Mouse (Mus musculus): ENCODE data around the gene Gm15737. TPM values are rescaled to one million over a fixed set of nuclear protein-coding genes. Genes with fewer than 3 reads are reported as not detected.
A peak's percentile ranks its signal among the peaks of the same experiment; 100 is the strongest.

The Gm15737 gene
- total RNA-seq, 2 experiments from 2014 or later: 0.36 to 0.37 TPM

- no peak for DNase-seq
- intact Hi-C loops (cut with DNase I): loop anchor here (5.0 to 10.0 kb wide), 3 partner anchors 85 to 672 kb away; no protein-coding TSS in a partner anchor
Observed at GRCm38 (mm10) chr6:92872766-92873165, 3.6 kb downstream of the Gm15737 start.

GRCm38 (mm10) chr6:92874854-92875253 lies 5.7 kb downstream of the Gm15737 start:
- intact Hi-C loops (cut with DNase I): loop anchor here (2.0 to 10.0 kb wide), 4 partner anchors 68 to 670 kb away; partner anchors contain the start of gene Adamts9
- DNase-seq: peak; percentile 30 to 41

GRCm38 (mm10) chr6:92875340-92875739 lies 6.2 kb downstream of the Gm15737 start:
- no peak for DNase-seq
- intact Hi-C loops (cut with DNase I): loop anchor here (2.0 to 10.0 kb wide), 3 partner anchors 67 to 669 kb away; partner anchors contain the start of gene Adamts9

- intact Hi-C loops (cut with DNase I): loop anchor here (10.0 kb wide), 2 partner anchors 569 to 669 kb away; no protein-coding TSS in a partner anchor
- DNase-seq: no peak
Observed at GRCm38 (mm10) chr6:92876121-92876520, 7.0 kb downstream of the Gm15737 start.

- intact Hi-C loops (cut with DNase I): loop anchor here (10.0 kb wide), 2 partner anchors 568 to 668 kb away; no protein-coding TSS in a partner anchor
- DNase-seq: no peak
Observed at GRCm38 (mm10) chr6:92877236-92877635, 8.1 kb downstream of the Gm15737 start.

- intact Hi-C loops (cut with DNase I): loop anchor here (10.0 kb wide), 2 partner anchors 566 to 666 kb away; no protein-coding TSS in a partner anchor
- no peak for DNase-seq
Observed at GRCm38 (mm10) chr6:92878771-92879170, 9.6 kb downstream of the Gm15737 start.

GRCm38 (mm10) chr6:92879700-92880265 lies 10.6 kb downstream of the Gm15737 start:
- intact Hi-C loops (cut with DNase I): loop anchor here (10.0 kb wide), 2 partner anchors 565 to 665 kb away; no protein-coding TSS in a partner anchor
- DNase-seq: no peak

GRCm38 (mm10) chr6:92882446-92882845 lies 13.3 kb downstream of the Gm15737 start:
- no peak for DNase-seq
- intact Hi-C loops (cut with DNase I): no loop called here

GRCm38 (mm10) chr6:92883131-92883900 lies 14.2 kb downstream of the Gm15737 start:
- intact Hi-C loops (cut with DNase I): no loop called here
- DNase-seq: no peak

GRCm38 (mm10) chr6:92891535-92891934 lies 22.4 kb downstream of the Gm15737 start:
- no peak for DNase-seq
- intact Hi-C loops (cut with DNase I): no loop called here

GRCm38 (mm10) chr6:92904037-92904436 lies 34.9 kb downstream of the Gm15737 start:
- DNase-seq: no peak
- intact Hi-C loops (cut with DNase I): no loop called here

GRCm38 (mm10) chr6:92904491-92904890 lies 35.3 kb downstream of the Gm15737 start:
- intact Hi-C loops (cut with DNase I): no loop called here
- DNase-seq: no peak

- intact Hi-C loops (cut with DNase I): no loop called here
Observed at GRCm38 (mm10) chr6:92905922-92906321, 36.8 kb downstream of the Gm15737 start.

GRCm38 (mm10) chr6:92909361-92909760 lies 40.2 kb downstream of the Gm15737 start:
- peak; percentile 26 to 34 for DNase-seq
- intact Hi-C loops (cut with DNase I): no loop called here

More at GRCm38 (mm10) chr6:92905922-92906321, 36.8 kb downstream of the Gm15737 start:
- peak; percentile 34 to 59 for DNase-seq

GRCm38 (mm10) chr6:92910611-92911010 lies 41.5 kb downstream of the Gm15737 start:
- intact Hi-C loops (cut with DNase I): no loop called here
- no peak for DNase-seq

- intact Hi-C loops (cut with DNase I): no loop called here
- DNase-seq: no peak
Observed at GRCm38 (mm10) chr6:92920938-92921689, 52.0 kb downstream of the Gm15737 start.

- DNase-seq: peak in 1 of 2 experiments; percentile 42
- intact Hi-C loops (cut with DNase I): no loop called here
Observed at GRCm38 (mm10) chr6:92921843-92922242, 52.7 kb downstream of the Gm15737 start.

- no peak for DNase-seq
- intact Hi-C loops (cut with DNase I): no loop called here
Observed at GRCm38 (mm10) chr6:92924536-92924935, 55.4 kb downstream of the Gm15737 start.

GRCm38 (mm10) chr6:92928261-92928660 lies 59.1 kb downstream of the Gm15737 start:
- intact Hi-C loops (cut with DNase I): no loop called here
- no peak for DNase-seq
